Mouse (Mus musculus): ENCODE data around the gene Leprot.

Gene Leprot

DNA sequence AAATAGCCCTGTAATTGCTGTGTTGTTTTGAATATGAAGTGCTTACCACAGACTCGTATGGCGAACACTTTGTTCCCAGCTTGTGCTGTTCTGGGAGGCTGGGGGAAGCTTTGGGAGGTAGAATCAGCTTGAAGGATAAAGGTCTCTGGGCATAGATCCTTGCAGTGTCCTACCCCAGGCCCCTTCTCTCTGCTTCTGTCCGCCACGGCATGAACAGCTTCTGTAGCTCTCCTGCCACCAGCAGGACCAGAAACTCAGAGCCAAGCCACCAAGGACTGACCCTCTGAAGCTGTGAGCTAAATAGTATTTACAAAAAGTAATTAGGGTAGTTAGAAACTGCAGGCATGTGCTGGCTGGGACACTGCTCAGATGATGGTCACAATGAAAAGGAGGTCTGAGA is 17.2 kb downstream of the Leprot start:
- DNase-seq, result no peak

DNA sequence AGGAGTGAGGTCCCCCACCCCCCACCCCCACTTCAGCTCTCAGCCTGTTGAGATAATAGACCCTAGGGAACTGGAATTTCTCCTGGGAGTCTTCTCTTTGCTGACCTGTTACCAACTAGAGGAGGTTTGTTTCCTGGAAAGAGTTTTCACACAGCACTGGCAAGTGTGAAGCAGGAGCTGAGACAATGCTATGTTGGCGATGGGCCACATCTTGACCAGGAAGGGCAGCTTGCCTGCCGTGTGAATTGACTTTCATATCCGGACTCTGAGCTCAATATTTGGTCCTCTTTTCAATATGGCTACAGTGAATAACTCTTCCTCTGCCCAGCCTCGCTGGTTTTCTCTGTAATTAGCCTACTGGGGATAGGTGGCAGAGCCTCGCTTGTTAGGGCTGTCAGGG is 21.6 kb downstream of the Leprot start:
- DNase-seq, result no peak

DNA sequence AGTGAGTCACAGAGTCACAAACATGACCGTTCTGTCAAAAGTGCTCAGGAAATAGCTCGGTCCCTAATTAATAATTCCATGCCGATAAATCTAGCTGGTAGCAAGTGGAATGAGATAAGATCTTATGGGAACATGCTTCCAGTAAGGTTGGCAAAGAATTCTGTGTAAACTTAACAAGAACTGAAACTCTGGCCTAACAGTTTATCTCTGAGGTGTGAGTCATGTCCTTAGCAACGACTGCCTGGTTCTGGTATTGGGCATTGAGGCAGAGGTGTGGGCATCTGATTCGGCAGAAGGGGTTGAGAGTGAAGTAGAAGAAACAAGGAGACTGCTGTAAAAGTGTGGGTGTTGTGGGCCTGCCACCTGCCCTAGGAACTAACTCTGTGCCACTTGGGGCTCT is 22.3 kb downstream of the Leprot start:
- DNase-seq, result no peak

GRCm38 (mm10) chr4:101674790-101675189 is 27.3 kb downstream of the Leprot start:
- DNase-seq, result no peak

DNA sequence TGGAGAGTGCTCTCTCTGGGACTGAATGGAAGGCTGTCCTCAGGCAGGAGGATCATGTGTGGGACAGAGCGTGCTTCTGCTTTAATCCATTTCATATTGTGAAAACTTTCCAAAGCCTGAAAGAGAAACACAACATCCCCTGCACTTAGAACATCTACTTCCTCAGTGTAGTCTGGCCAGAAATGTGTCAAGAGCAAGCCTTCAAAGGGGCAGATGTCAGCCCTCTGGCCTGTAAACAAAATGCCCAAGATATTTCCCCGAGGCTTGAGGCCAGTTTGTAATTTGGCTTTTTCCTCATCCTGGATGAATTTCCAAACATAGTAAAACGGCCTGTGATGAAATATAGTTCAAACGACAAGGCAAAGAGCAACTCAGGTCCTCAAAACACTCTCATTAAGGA is 28.2 kb downstream of the Leprot start:
- no peak for DNase-seq

DNA sequence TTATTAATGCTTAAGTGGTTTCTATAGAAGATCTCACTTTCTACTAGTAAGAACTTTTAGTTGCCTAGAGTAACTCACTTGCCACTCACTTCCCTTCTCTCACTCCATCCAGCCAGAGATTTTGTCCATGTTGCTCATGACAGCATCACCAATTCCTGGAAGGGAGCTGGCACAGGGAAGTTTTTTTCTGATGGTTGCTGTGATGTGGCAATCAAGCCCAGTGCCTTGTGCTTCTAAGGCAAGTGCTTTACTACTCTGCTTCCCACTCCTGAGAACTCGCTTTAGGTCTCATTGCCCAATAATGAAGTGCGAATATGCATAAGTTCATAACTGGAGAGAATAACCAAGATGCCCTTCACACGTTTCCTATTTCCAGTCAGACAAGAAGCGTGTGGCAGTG is 35.1 kb downstream of the Leprot start:
- no peak for DNase-seq

DNA sequence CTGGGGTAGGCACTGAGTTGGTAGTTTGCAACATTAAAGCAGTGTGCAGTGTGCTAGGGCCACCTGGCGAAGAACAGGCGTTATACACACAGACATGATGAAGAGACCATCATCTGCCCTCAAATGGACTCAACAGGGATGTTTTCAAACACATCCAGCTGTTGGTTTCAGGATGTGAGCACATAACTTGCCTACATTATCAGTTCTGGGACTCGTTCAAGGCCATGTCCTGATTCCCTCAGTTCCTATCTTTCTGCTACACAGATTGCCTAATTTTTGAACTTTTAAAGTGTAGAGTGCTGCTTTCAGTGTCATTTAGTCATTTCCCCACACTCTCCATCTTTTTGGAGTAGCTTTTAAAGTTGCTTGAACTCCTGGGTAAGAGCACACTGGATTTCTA is 35.6 kb downstream of the Leprot start:
- DNase-seq, result no peak

- DNase-seq, result no peak
Observed at GRCm38 (mm10) chr4:101684821-101685220, 37.3 kb downstream of the Leprot start.

DNA sequence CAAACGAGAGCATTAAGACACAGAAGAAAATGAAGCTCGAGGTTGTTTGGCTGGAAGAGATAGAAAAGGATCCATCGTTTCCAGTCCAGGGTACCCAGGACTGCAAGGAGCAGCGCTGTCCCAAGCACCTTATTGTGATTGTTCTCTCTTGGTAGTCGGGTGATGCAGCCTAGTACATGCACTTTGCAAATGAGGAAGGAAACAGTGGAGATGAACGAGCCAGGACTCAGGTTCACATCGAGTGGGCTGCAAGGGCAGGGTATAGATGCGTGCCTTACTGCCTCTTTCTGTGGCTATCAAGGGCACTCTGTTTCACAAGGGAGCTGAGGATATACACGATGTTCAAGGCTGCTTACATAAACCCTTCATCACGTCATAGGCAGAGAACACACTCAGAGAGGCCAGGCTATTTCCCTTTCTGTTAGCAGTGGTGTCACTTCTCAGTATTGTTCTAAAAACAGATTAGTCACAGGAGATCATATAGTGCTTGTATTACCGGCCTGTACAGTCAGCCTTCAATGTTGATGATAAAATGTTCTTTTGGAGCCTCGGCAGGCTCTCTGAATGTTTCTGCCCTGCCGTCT is 38.8 kb downstream of the Leprot start:
- DNase-seq, result no peak

DNA sequence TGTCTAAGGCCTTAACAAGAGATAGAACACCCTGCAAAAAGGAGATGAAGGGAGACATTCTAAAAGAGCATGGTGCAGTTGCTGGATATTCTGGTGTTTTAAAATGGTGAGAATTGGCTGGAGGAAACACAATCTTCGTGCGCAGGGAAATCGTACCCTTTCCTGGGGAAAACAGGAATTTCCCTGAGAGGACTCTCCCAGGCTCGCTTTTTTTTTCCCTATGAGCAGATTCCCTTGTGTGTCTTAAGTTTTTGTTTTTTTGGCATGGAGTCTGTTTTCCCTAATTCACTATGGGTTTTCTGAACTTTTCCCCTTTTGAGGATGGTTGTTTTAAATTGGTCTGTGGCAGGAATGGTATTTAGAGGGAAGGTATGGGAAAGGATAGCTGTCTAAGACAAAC is 41.7 kb downstream of the Leprot start:
- DNase-seq, result no peak

DNA sequence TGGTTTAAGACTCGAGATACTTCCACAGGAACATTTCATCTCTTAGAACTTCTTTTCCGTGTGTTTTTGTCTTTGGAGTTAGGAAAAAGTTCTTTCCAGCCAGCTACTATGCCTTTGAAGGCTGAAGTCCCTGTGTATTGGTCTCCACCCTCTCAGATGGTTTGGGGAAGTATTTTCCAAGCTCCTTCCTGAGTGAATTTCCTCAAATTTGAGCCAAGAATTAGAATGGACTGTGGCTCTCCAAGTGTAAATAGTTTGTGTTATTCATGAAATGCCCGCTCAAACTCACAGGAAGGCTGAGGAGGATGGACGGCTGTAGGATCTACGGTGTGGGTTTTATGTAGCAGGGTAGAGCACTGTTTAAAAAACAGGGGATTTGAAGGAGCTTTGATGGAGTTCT is 42.1 kb downstream of the Leprot start:
- no peak for DNase-seq

DNA sequence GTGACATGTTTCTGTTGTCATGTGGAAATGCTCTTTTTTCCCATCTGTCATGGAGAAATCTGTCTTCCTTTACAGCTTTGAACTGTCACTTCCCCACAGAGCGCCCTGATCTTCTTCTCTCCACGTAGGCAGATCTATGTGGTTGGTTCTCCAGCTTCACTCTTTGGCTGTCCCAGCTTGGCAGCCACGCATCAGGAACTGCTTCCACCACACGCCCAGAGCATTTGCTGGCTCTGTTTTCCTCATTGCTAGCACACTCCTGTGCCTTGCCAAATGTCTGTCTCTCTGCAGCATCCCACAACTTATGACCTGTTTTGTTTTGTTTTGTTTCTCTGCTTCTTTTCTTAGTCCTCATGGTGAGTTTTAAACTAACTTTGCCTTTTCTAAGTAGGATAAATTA is 45.4 kb downstream of the Leprot start:
- no peak for DNase-seq

GRCm38 (mm10) chr4:101694529-101694928 is 47.0 kb downstream of the Leprot start:
- no peak for DNase-seq

DNA sequence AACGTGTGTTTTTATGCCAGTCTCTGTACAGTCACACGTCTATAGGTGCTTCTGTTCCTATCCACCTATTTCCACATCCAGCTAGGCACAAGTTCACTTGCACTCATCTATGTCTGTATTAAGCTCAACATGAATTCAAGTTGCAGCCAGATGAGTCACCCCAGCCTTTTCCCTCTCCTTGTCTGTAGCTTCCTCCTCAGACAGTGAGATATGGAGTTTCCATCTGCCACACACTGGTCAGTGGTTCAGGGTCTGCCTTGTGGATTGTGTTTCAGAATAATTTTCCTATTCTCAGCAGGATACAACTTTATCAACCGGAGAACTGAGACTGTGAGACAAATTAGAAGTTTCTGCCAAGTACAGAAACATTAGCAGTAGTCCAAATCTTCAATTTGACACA is 49.7 kb downstream of the Leprot start:
- DNase-seq, result no peak

- DNase-seq, result no peak
Observed at GRCm38 (mm10) chr4:101699423-101699822, 51.9 kb downstream of the Leprot start.

GRCm38 (mm10) chr4:101700892-101701640 is 53.5 kb downstream of the Leprot start:
- no peak for DNase-seq

DNA sequence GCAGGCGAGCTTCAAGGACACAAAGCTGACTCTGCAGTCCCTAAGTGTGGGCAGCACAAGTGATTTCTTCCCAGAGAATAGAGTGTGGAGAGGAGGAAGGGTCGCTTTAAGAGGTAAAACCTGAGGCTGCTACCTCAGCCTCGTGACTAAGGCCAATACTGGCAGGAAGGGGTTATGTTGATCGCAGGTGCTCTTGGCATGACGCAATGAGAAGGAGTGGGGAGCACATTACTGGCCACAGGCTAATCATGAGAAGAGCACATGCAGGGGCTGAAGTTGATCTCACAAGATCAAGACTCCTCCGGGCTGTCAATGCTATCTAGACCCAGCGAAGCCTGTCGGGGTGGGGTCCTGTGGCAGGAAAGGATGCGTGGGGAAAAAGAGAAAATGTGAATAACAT is 57.8 kb downstream of the Leprot start:
- DNase-seq, result no peak

DNA sequence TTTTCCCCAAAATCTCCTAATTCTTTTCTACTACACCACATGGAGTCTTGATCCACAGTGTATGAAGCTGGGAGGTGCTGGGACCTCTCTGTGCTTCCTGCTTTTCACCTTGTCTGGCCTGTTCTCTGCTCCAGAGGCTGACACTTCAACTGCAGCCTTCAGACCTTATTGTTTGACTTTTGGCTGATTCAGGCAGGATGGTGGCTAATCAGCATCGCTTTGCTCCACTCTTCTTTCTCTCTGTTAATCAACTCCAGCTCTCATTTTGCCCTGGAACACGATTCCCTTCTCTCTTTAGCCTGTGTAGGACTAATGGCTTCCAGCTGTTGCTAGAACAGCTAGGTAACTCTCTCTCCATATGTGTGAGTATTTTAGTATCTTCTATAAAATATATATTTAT is 59.7 kb downstream of the Leprot start:
- DNase-seq, result no peak

DNA sequence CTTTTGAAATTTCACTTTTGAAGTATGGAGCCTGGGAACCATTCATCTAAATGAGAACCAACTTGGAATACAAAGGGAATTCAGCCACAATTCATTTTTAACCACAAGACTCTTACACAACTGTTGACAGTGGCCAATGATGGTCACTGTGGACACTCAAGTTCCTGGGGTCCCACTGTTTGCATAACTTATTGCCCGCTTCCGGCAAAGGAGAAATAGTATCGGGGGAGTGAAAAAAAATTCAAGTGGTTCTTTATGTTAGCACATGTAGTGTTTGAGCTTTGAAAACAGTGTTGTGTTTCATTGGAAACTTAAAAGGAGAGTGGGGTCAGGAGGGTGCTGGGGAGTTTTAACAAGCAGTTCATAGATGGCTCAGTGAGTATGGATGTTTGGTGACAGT is 60.4 kb downstream of the Leprot start:
- DNase-seq, result no peak

Measured in cerebellum, adult 8-10 months (tissue).